Mouse (Mus musculus) neutrophil, adult 5-6 weeks (primary cell): ENCODE results near the gene S100a1. TPM values are rescaled to one million over a fixed set of nuclear protein-coding genes. Genes with fewer than 3 reads are reported as not detected.

ENCODE experiments used
- ATAC-seq: fragments of 151-379, 151-347 bp; 2 replicates; pipeline ENCODE4 v1.8.0; 2017; ENCODE audit warnings: mild to moderate bottlenecking, moderate TSS enrichment; ENCODE audit not compliant: insufficient number of reproducible peaks, poor library complexity, low FRiP score, severe bottlenecking; ENCODE audit errors: extremely low read depth
- total RNA-seq: library from RNA; stranded (forward); fragments of 200-1000 nt; gene quantifications from 2 replicates; pipeline ENCODE4 v1.2.3, GENCODE M21; 2017

The S100a1 gene
- total RNA-seq, 1 experiment from 2014 or later = 11.2 TPM

DNA sequence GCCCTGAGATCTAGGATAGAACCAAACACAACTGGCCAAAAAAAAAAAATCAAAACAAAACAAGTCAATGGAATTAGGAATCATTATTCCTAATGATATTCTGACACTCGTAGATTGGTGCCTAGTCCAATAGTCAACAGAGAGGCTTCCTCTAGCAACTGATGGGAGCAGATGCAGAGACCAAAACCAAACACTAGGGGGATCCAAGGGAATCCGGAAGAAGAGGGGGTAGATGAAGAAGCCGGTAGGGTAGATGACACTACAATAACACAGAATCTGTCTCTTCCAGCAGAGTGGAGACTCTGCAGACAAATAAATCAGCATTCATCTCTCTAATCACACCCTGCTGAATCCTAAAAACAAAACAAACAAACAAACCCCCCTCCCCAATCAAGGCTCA is 42.0 kb downstream of the S100a1 start:
- ATAC-seq = peak; percentile 58

DNA sequence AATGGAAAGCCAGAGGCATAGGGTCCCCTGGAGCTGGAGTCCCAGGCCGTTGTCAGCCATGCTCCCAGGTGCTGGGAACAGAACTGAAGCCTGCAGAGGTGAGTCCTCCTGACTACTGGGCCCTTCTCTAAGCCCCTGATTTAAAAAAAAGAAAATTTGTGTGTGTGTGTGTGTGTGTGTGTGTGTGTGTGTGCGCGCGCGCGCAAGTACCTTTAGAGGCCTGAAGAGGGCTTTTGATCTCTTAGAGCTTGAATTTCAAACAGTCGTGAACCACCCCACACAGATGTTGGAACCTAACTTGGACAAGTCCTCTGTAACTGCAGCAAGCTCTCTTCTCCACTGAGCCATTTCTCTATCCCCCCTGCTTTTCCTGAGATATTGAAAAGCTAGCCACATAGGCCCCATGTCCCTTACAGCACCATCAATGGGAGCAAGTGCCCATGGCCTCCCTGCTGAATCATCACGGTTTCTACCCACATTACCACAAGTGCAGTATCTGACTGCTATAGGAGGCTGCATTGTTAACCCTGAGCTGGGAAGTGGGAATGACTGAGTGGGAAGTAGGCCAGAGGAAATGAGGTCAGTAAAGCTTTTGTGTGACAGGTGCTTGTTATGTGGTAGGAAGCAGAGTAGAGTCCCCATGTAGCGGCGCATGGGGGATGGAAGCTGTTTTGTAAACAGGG is 46.4 kb downstream of the S100a1 start:
- ATAC-seq = no peak

DNA sequence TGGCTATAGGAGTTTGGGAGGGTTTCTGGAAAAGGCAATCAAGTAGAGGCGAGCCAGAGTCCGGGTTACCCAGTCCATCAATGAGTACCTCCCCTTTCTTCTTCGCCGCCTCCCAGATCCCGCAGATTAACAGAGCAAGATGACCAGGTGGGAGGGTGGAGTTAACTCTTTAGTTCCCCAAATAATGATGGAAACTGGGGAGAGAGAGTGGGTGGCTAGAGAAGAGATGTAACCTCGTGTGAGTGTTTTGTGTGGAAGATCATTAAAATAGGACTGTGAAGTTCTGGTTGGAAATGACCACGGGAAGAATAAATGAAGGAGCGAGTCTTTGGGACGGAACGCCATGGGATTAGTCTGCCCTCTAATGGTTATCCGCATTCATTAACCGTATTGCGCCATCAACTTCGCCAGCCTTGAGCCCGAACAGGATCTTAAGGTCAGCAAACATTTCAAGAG is 47.9 kb downstream of the S100a1 start:
- no peak for ATAC-seq

DNA sequence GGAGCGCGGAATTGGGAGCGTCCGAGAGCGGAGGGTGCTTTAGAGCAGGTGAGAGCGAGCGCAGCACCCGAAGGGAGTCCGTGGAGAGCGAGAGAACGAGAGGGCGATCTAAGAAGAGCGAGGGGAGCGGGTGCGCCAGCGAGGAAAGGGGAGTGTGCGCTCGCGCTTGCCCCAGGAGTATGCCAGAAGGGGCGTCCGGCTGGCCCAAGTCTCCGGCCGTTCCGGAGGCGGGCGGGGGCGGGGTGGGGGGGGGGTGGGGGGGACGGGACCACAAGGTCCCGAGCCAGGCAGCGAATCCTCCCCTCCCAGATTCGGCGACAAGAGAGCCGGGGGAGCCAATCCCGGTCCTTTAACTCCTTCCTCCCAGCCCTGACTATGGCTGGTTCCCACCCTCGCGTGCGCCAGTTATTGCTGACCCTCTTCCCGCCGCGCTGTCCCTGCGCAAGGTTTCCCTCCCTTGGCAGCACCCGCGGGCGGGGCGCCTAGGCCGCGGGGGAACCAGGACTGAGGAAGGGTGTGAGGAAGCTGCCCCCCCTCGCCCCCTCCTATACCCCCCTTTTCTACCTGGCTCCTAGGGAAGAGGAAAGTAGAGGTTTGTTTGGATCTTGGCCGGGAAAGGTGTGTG is 48.4 kb downstream of the S100a1 start, which contains the start of gene Npr1:
Npr1 (minus strand) TSS at position 181 of the 625 bp plus-strand sequence.
- ATAC-seq = peak; percentile 17; the same call in 1 of the 2 replicates

DNA sequence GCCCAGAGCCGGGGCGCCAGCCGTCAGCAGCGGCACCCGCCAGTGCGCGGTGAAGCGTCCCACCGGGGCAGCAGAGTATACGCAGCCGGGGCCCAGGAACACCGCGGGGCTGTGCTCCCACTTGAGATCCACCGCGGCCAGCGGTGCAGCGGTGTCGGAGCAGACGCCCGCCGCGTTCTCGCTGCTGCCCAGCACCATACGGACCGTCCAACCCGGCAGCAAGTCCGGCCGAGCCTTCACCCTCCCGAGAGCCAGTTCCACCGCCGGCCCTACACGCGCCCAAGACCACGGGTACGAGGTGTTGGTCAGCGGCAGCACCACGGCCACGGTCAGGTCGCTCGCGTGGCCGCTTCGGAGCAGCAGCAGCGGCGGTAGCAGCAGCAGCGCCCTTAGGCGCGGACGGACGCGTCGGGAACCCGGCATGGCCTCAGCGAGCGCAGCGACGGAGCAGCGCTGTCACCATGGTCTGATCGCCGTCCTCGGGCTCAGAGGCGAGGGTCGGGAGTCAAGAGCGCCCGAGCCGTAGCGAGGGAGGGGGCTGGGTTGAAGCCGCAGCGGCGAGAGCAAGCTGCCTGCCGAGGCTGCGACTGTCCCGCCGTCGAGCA is 49.0 kb downstream of the S100a1 start:
- peak; percentile 15; the same call in 1 of the 2 replicates for ATAC-seq

DNA sequence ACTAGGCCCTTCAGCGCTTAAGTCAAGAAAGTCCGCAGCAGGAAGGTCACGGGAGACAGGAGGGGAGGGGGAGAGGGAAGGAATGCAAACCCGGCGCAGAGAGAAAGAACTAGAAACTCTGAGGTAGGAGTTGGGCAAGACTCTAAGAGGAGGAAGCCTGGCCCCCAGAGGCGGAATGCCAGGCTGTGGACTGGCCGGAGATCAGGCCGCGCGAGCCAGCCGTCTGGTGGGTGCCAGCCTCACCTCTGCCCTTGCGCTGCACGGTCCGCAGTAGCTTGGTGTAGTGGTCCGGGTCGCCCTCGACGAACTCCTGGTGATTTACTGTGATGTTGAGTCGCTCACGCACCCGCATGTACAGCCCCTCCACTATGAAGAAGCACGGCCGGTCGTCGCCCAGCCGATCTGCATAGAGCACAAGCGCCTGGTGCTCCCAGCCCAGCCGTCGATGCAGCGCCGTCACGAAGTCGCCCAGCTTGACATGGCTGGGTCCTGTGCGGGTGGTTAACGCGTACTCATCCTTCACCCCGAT is 49.6 kb downstream of the S100a1 start:
- no peak for ATAC-seq

DNA sequence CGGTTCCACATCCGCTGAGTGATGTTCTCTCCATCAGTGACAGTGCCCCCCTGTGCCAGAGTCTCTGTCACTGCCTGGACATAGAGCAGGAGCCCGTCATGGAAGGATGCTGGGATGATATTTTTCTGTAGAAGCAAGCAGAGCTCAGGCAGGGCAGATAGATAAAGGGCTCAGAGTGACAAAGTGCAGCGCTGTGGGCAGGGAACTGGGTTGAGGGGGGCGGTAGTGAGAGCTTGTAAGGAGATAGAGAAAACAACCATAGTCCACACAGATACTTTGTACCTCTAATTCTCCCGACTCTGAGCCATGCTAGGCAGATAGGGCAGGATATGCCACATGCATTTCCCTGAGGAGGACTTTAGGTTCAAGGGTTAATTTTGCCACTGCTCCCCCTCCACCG is 51.6 kb downstream of the S100a1 start:
- ATAC-seq = no peak

DNA sequence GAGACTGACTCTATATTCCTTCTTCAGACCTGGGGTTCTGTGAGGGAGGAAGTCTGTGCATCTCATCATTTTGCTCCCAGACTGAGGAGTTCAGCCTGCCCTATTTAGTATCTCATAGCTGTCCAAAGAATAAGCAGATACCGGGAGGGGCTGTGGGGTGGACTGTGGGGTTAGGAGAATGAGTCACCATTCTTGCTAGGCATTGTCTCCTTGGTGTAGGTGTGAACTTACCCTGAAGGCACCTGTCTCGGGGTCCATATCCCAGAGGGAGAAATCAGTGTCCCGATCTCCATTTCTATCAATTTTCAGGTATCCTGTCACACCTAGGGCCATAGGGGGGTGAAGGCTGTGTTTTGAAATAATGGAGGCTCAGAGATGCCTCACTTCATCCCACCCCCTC is 52.3 kb downstream of the S100a1 start:
- ATAC-seq = no peak

Other genes with a start within 250 kb of the S100a1 start
- gene Dennd4b, start 249.2 kb downstream of the S100a1 start, total RNA-seq = 59.8 and 70.4 TPM in 2 replicates
- 56.0 and 64.1 TPM in 2 replicates for gene Gatad2b, start 221.2 kb downstream of the S100a1 start, total RNA-seq
- gene Slc27a3, start 124.5 kb downstream of the S100a1 start, total RNA-seq = 0.35 and 2.7 TPM in 2 replicates
- gene Ints3, start 80.8 kb downstream of the S100a1 start, total RNA-seq = 17.3 and 23.2 TPM in 2 replicates
- gene Npr1, start 48.5 kb downstream of the S100a1 start, total RNA-seq = 0.12 TPM in 1 of 2 replicates, not detected in the other
- gene Ilf2, start 38.3 kb downstream of the S100a1 start, total RNA-seq = 64.5 and 67.2 TPM in 2 replicates
- gene Snapin, start 23.4 kb downstream of the S100a1 start, total RNA-seq = 41.6 and 45.4 TPM in 2 replicates
- 101 and 106 TPM in 2 replicates for gene Chtop, start 4.9 kb downstream of the S100a1 start, total RNA-seq
- gene S100a13, start within 50 bp of the S100a1 start, total RNA-seq = 35.1 and 41.4 TPM in 2 replicates
- 1.6 and 2.0 TPM in 2 replicates for gene S100a14, start 12.5 kb upstream of the S100a1 start, total RNA-seq
- not detected in 2 replicates for gene S100a16, start 22.9 kb upstream of the S100a1 start, total RNA-seq
- gene S100a3, start 46.2 kb upstream of the S100a1 start, total RNA-seq = 1.4 and 2.3 TPM in 2 replicates
- not detected in 2 replicates for gene S100a2, start 75.9 kb upstream of the S100a1 start, total RNA-seq
- gene Gm42674, start 87.5 kb upstream of the S100a1 start, total RNA-seq = not detected in 2 replicates
- 88.4 and 95.9 TPM in 2 replicates for gene S100a4, start 89.4 kb upstream of the S100a1 start, total RNA-seq
- not detected in 2 replicates for gene S100a5, start 94.1 kb upstream of the S100a1 start, total RNA-seq
- gene S100a6, start 98.5 kb upstream of the S100a1 start, total RNA-seq = 1,146 and 1,580 TPM in 2 replicates
- 0.81 and 1.1 TPM in 2 replicates for gene S100a7a, start 139.6 kb upstream of the S100a1 start, total RNA-seq
- 8,742 and 9,143 TPM in 2 replicates for gene S100a8, start 154.6 kb upstream of the S100a1 start, total RNA-seq
- 13,076 and 15,649 TPM in 2 replicates for gene S100a9, start 181.3 kb upstream of the S100a1 start, total RNA-seq
- 5.4 and 6.2 TPM in 2 replicates for gene Pglyrp4, start 212.5 kb upstream of the S100a1 start, total RNA-seq